Mouse (Mus musculus) natural killer cell, adult 2 months (primary cell): ENCODE measurements around the gene Gm33543.
A peak's percentile ranks its signal among the peaks of the same experiment; 100 is the strongest.

Experiments used
- DNase-seq, 2 experiments: peaks; one replicate each; pipeline ENCODE4 v3.0.0; 2022; ENCODE audit warnings: low spot score in 2 of 2

Gm33543 gene

GRCm38 (mm10) chr10:95842789-95843637 is at the start of gene Gm33543:
Gm33543 (minus strand) TSS chr10:95842930.
- peak in 1 of 2 experiments; percentile 1 for DNase-seq

GRCm38 (mm10) chr10:95892132-95892531 is 49.4 kb upstream of the Gm33543 start:
- DNase-seq, result no peak

- DNase-seq, result no peak
Measured at GRCm38 (mm10) chr10:95891214-95891960, 48.7 kb upstream of the Gm33543 start.

- DNase-seq, result no peak
Measured at GRCm38 (mm10) chr10:95883761-95884517, 41.2 kb upstream of the Gm33543 start.

- DNase-seq, result no peak
Measured at GRCm38 (mm10) chr10:95882036-95882435, 39.3 kb upstream of the Gm33543 start.

- no peak for DNase-seq
Measured at GRCm38 (mm10) chr10:95879983-95880934, 37.5 kb upstream of the Gm33543 start.

- no peak for DNase-seq
Measured at GRCm38 (mm10) chr10:95870782-95871181, 28.1 kb upstream of the Gm33543 start.

GRCm38 (mm10) chr10:95868348-95868747 is 25.6 kb upstream of the Gm33543 start:
- DNase-seq, result no peak

GRCm38 (mm10) chr10:95867596-95867995 is 24.9 kb upstream of the Gm33543 start:
- no peak for DNase-seq

- no peak for DNase-seq
Measured at GRCm38 (mm10) chr10:95864349-95865124, 21.8 kb upstream of the Gm33543 start.

- no peak for DNase-seq
Measured at GRCm38 (mm10) chr10:95862664-95863063, 19.9 kb upstream of the Gm33543 start.

- DNase-seq, result peak; percentile 1 to 4
Measured at GRCm38 (mm10) chr10:95858164-95858563, 15.4 kb upstream of the Gm33543 start.

- DNase-seq, result no peak
Measured at GRCm38 (mm10) chr10:95855411-95855810, 12.7 kb upstream of the Gm33543 start.

- DNase-seq, result no peak
Measured at GRCm38 (mm10) chr10:95850504-95850903, 7.8 kb upstream of the Gm33543 start.

- DNase-seq, result no peak
Measured at GRCm38 (mm10) chr10:95846739-95847138, 4.0 kb upstream of the Gm33543 start.

GRCm38 (mm10) chr10:95846281-95846680 is 3.6 kb upstream of the Gm33543 start:
- no peak for DNase-seq

- no peak for DNase-seq
Measured at GRCm38 (mm10) chr10:95843878-95844277, 1.1 kb upstream of the Gm33543 start.

- DNase-seq, result no peak
Measured at GRCm38 (mm10) chr10:95841241-95841640, 1.5 kb downstream of the Gm33543 start.

GRCm38 (mm10) chr10:95839803-95840202 is 2.9 kb downstream of the Gm33543 start:
- DNase-seq, result no peak

- DNase-seq, result no peak
Measured at GRCm38 (mm10) chr10:95839036-95839435, 3.7 kb downstream of the Gm33543 start.
